Mouse (Mus musculus) ovary, postnatal 10 days (tissue): ENCODE data around the gene Hmg20b.

Source experiments
- DNase-seq: peaks from one replicate; pipeline ENCODE4 v3.0.0; 2022; ENCODE audit warnings: low spot score

The Hmg20b gene

DNA sequence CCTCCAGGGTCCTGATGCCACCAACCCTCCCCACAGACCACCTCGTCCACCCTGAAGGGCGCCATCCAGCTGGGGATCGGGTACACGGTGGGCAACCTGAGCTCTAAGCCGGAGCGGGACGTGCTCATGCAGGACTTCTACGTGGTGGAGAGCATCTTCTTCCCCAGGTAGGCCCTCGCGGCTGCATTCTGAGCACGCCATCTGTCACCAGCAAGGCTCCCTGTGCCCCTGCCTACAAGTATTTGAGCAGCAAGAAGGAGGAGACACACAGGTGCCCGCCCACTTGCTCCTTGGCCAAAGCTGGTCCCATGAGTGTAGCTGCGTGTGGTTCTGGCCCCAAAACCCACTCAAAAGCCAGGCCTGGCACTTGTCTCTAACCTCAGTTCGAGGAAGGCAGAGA, 44.6 kb downstream of the Hmg20b start:
- no peak for DNase-seq

DNA sequence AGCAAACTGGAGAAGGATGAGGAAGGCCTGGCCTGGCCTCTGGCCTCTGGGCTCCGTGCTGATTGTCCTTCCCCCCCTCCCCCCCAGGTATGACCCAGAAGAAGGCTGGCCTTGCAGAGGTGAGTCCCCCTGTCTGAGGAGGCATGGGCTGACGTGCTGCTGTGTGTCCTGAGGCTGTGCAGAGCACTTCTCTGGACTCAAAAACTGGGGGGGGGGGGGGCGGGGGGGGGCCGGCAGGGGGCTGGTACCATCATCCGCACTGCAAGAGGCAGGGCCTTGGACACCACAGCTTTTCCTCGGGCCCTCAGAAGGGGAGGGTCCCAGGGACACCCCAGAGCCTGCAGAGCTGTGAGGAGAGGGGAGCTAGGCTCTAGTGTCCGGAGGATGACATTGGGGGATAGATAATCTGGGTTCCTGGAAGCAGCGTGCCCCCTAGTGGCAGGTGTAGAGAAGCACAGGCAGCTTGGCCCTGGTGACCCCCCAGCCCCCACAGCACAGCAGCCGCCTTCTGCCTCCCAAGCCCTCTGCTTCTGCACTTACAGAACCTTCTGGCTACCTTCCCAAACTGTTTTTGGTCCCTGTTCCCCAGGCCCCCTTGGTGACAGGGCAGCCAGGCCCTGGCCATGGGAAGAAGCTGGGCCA, 45.6 kb downstream of the Hmg20b start:
- DNase-seq: no peak

DNA sequence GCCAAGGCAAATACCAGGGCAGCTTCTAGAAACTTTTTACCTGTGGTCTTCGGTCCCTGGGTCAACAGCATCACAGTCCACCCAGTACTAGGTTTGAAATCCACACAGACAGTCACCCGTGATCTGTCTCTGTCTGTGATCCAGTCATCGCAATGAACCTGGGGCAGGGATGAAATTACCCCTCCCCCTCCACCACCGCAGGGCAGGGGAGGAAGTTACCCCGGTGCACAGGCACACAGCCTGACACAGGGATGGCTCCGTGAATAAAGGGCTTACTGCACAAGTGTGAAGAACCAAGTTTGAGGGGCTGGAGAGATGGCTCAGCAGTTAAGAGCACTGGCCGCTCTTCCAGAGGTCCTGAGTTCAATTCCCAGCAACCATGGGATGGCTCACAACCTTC, 46.5 kb downstream of the Hmg20b start:
- no peak for DNase-seq

DNA sequence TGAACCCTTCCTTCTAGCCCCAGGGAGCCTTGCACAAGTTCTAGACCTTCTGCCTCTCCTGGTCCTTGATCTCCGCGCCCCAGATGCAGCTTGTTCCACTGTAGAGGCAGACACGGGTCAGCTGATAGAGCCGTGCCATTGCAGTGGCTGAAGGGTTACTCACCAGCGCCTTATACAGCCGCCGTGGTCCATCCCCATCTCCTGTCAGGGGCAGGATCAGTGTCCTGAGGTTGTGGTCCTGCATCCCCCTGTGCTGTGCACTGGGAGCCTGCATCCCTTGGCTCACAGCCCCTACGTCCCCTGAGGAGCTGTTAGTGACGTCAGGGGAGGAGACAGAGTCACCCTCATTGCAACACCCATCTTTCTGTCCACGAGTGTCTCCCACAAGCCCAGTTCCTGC, 47.0 kb downstream of the Hmg20b start:
- no peak for DNase-seq

DNA sequence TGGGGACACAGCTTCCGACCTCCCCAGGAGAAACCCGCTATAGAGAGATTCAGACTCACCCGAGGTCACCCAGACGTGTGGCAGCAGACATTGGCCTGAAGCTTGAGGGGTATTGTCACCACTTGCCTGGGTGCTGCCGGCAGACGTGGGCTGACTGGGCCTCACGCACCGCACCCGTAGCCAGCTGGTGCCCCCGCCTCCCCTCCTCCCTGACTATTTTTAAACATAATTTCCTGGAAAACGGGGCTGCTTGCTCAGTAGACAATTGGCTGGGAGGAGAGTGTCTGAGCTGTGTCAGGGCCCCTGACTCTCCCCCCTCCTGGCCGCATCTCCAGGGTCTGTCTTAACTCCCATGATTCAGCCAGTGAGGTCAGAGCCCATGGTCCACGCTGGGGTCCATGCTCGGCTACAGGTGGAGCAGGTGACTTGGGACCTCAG, 47.5 kb downstream of the Hmg20b start:
- DNase-seq: no peak

DNA sequence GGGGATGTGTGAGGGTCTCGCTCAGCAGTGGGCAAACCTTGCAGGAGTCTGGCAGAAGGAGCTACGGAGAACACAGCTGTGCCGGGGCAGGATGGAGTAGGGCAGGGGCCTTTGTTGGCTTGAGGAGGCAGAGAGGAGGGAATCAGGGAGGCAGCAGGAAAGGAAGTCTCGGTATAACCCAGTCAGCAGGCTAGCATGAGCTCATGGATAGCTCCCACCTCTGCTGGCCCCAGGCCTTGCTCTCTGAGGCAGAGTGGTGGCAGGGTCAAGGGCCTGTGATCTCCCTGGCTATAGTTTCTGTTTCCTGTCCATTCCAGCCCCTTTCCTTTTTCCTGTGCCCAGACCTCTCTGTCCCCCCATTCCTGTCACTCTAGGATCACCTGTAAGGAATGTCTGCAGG, 48.0 kb downstream of the Hmg20b start:
- DNase-seq: no peak

DNA sequence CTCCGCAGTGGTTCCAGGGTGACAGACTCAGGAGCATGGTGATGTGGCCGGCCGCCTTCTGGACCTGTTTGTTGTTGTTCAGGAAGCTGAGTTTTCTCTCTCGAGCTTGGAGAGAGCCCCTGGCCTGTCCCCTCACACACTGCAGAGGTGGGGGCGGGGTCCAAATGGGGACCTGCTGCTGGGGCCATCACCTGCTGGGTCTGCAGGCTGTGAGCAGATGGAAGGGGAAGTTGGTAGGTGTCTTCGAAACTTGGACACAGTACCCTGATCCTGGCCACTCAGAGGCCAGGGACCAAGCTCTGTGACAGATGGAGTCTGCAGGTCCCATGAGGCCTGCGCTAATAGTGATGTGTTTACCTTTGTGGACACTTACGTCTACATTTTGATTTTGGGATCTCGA, 49.0 kb downstream of the Hmg20b start:
- DNase-seq: no peak

DNA sequence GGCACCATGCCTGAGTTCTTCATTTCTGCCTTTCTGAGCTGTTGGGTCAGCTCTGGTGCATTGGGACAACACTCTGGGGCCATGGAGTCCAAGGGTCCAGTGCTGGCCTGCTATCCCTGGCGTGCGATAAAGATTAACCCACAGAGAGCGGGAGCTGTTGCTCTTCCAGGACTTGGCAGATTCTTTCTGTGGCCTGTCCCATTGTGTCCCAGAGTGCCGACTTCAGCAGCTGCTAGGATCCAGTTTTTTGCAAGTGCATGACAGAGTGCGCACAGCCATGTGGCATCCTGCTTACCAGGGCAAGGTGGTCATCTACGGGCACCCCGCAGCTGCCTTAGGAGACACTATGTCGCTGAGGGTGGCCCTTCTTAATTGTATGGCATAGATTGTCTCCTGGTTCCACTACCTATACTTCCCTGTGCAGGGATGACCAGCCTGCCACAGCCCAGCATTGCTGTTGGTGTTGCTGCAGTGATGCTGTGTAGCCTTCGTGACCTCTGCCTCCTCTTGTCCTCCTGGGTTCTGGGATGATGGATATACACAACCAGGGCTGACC, 49.9 kb downstream of the Hmg20b start:
- no peak for DNase-seq

DNA sequence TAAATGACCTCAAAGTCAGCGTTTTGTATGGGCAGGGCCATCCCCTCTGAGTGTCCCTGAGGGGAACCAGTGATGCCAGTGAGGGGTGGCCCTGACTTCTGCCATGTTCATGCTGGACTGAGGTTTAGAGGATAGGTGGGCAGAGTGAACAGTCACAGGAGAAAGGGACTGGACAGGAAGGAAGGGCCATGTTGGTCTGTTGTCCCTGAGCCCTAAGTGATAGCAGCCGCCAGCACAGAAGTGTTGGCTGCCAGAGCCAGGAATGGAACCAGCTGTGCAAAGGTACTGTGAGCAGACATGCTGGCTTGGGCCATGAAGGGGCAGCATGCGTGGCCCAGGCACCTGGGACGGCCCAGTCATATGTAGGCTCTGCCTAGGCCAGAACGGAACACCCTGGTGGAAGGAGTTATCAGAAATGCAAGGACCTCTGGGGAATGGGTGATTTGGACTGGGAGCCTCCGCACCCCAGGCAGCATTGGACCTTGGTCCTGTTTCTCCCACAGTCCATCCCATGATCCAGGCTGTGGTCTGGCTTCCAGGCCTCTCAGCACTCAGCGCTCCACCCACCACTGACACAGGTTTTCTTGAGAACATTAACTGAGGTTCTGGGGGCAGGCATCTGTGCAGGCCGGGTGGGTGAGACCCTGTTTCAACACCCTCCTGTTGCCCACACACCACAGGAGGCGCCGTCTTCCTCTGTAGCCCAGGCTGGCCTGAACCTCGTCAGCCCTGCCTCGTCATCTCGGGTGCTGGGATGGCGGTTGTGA, 50.5 kb downstream of the Hmg20b start:
- no peak for DNase-seq

DNA sequence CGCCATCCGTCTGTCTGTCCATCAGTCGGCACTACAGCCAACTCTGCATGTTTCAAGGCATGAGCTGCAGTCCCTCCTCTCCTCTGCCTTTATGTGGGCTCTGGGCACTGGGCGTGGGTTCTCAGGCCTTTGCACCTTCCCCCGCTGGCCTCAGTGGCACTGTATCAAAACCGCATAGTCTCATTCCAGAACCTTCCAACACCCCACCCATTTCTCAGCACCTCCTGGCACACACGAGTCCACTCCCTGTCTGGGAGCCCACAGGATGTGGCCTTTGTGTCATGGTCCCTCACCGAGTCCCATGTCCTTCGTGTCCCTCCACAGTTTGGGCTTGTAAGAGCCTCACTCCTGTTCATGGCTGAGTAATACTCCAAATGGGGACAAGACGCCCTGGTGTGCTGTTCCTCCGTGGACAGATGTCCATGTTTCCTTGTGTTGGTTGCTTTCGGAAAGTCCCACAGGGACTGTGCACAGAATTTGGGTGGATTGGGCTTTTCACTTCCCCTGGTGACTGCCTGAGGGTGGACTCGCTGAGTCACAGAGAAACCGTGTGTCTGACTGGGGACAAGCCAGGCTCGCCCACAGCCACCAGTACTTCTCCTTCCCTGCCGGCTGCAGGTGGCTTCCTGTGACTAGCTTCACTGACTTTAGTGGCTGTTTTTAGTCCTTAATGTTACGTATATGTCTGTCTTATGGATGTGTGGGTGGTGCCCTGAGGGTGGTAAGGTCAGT, 51.7 kb downstream of the Hmg20b start:
- DNase-seq: no peak

DNA sequence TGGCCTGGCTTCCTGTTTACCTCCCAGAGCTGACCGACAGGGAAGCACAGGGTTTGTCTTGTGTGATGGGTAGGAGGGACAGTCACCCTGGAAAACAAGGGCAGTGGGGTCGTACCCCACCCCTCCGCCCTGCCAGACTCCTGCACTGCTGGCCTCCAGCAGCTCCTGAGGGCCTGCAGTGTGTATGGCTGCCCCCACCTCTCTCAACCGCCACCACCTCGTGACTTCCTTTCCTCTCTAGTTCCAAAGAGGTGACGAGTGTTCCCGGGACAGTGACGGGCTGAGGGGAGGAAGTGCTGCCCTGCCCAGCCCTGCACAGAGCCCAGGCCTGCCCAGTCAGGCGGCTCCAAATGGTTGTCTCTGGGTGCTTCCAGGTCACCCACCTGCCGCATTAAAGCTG, 52.4 kb downstream of the Hmg20b start:
- DNase-seq: no peak

DNA sequence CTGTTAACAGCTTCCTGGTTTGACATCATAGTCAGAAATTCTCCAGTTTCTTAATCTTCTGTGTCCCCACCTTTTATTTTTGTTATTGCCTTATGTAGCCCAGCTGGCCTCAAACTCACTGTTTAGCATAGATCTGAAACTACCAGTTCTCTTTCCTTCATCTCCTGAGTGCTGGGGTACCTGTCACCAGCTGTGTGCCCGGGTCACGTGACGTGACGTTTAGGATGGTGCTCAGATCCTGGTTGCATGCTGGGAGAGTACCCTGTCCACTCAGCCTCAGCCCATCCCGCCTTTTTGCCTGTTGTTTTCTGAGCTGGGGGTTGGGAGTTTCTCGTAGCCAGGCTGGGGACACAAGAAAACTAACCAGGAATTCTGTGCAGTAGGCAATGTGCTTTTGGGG, 53.0 kb downstream of the Hmg20b start:
- DNase-seq: no peak
